Mouse (Mus musculus) kidney, postnatal 25 days (tissue): ENCODE data around the gene Aym1.
A peak's percentile ranks its signal among the peaks of the same experiment; 100 is the strongest.
"Not testable (repeated sequence)": the region's sequence is repeated elsewhere in the genome, so short reads cannot be mapped to it uniquely, and the experiment has no call there.

Source experiments
- DNase-seq, 2 experiments: peaks; one replicate each; pipeline ENCODE4 v3.0.0; 2021; ENCODE audit warnings: mixed read lengths in 2 of 2

The Aym1 gene

GRCm38 (mm10) chr5:113357186-113357585 is at the start of gene Aym1:
Gene Aym1 (plus strand): TSS chr5:113357294.
- DNase-seq = no peak

GRCm38 (mm10) chr5:113309491-113310376 is 47.4 kb upstream of the Aym1 start:
- DNase-seq = no peak

- peak; percentile 84 to 87 for DNase-seq
Observed at GRCm38 (mm10) chr5:113310377-113311003, 46.6 kb upstream of the Aym1 start, which contains the start of gene Sgsm1. Gene Sgsm1 (minus strand): TSS chr5:113310786.

- peak; percentile 74 to 81 for DNase-seq
Observed at GRCm38 (mm10) chr5:113313998-113314397, 43.1 kb upstream of the Aym1 start.

GRCm38 (mm10) chr5:113323784-113324638 is 33.1 kb upstream of the Aym1 start:
- peak in 1 of 2 experiments; percentile 24 for DNase-seq

- no peak for DNase-seq
Observed at GRCm38 (mm10) chr5:113329463-113329862, 27.6 kb upstream of the Aym1 start.

- DNase-seq = no peak
Observed at GRCm38 (mm10) chr5:113330202-113330601, 26.9 kb upstream of the Aym1 start.

GRCm38 (mm10) chr5:113332239-113332638 is 24.9 kb upstream of the Aym1 start:
- peak in 1 of 2 experiments; percentile 19 for DNase-seq

GRCm38 (mm10) chr5:113332899-113333298 is 24.2 kb upstream of the Aym1 start:
- DNase-seq = no peak

GRCm38 (mm10) chr5:113334621-113335530 is 22.2 kb upstream of the Aym1 start:
- no peak for DNase-seq

GRCm38 (mm10) chr5:113335732-113336131 is 21.4 kb upstream of the Aym1 start:
- no peak for DNase-seq

GRCm38 (mm10) chr5:113336281-113336680 is 20.8 kb upstream of the Aym1 start:
- no peak for DNase-seq

GRCm38 (mm10) chr5:113344635-113345386 is 12.3 kb upstream of the Aym1 start:
- DNase-seq = no peak

GRCm38 (mm10) chr5:113345781-113346180 is 11.3 kb upstream of the Aym1 start:
- no peak for DNase-seq

GRCm38 (mm10) chr5:113346651-113347050 is 10.4 kb upstream of the Aym1 start:
- not testable (repeated sequence) for DNase-seq

- DNase-seq = no peak
Observed at GRCm38 (mm10) chr5:113347593-113347992, 9.5 kb upstream of the Aym1 start.

GRCm38 (mm10) chr5:113348597-113348996 is 8.5 kb upstream of the Aym1 start:
- peak in 1 of 2 experiments; percentile 17 for DNase-seq

- no peak for DNase-seq
Observed at GRCm38 (mm10) chr5:113349226-113349625, 7.9 kb upstream of the Aym1 start.

GRCm38 (mm10) chr5:113349810-113350209 is 7.3 kb upstream of the Aym1 start:
- DNase-seq = no peak

GRCm38 (mm10) chr5:113351768-113352167 is 5.3 kb upstream of the Aym1 start:
- no peak for DNase-seq

GRCm38 (mm10) chr5:113352636-113353035 is 4.5 kb upstream of the Aym1 start:
- DNase-seq = no peak
